ENCODE assay signal across 7 mouse cellular contexts in the genomic region with DNA sequence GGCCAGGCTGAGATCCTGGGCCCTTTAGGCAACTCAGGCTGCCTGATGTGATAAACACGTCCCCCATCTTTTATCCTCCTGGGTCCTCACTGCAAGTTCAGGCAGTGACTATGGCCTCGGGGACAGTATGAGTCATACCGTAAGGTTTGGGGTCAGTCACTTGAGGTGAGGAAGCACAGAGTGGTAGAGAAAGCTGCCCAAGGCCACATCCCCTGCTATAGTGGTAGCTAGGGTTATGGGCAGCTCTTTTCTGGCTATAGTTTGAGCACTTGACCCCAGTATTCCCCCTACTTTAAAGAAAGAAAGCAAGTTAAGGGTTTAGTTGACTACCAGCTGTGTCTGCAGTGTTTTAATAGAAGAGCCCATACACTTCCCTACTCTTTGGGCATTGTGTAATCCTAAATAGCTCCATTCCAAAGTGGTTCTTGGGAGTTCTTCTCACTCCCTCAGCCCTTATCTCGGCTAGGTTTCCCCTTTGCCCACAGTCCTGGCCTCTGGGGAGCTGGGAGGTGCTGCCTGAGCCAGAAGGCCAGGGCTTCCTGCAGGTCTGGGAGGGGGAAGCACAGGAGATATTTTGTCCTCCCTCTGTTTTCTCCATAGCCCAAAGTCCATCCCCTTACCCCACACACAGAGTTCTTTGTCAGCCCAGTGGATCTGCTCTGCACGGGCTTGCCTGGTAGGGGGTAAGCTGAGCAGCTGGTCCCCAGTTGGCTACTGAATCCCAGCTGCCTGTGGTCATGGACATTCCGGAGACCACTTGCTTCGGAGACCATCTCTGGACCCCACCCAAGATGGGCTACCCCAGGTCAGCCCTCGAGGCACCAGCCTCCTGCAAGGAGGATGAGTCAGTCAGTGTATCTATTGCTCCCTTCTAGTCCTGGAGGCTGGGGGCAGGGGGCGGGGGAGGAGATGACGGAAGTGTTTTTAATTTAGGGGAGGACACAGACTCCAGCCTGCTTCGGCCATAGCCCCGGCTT. TPM values are rescaled to one million over a fixed set of nuclear protein-coding genes. Genes with fewer than 3 reads are reported as not detected.
A peak's percentile ranks its signal among the peaks of the same experiment; 100 is the strongest.
DNase-seq lines count a peak whose midpoint lies in the region; ATAC-seq and TF ChIP-seq lines count a peak whose summit lies in the region.

No protein-coding gene starts in this region.

- H3K36me3 ChIP-seq in kidney, embryonic 15.5 days: peaks cover 3% of the 10 kb centered on the region
- peaks cover 3% of the 10 kb centered on the region; the same call in 1 of the 2 replicates for H3K36me3 ChIP-seq in embryonic facial prominence, embryonic 13.5 days
- H3K36me3 ChIP-seq in liver, embryonic 12.5 days: peaks cover 10% of the 10 kb centered on the region

- no peak for ATAC-seq in kidney, embryonic 15.5 days (replicated peaks; ENCODE audit: low FRiP score)
- ATAC-seq in Patski: peak; percentile 28
- ATAC-seq in embryonic facial prominence, embryonic 13.5 days (ENCODE audit: insufficient number of reproducible peaks, insufficient read depth, low FRiP score, low TSS enrichment, low read depth): no peak
- peak; percentile 25; the same call in 1 of the 2 replicates for ATAC-seq in liver, embryonic 12.5 days

- H3K9ac ChIP-seq in kidney, embryonic 15.5 days: no peak overlapping the region
- H3K9ac ChIP-seq in embryonic facial prominence, embryonic 13.5 days: no peak overlapping the region
- H3K9ac ChIP-seq in liver, embryonic 12.5 days: 0 out of 2 replicates have a peak overlapping the region, but pooled peaks have one; percentile 6

- no peak overlapping the region for H3K4me3 ChIP-seq in kidney, embryonic 15.5 days (replicated peaks)
- no peak overlapping the region for H3K4me3 ChIP-seq in embryonic facial prominence, embryonic 13.5 days
- H3K4me3 ChIP-seq in liver, embryonic 12.5 days: no peak overlapping the region

- H3K27ac ChIP-seq in kidney, embryonic 15.5 days: 0 out of 2 replicates have a peak overlapping the region, but pooled peaks have one; percentile 37
- H3K27ac ChIP-seq in embryonic facial prominence, embryonic 13.5 days: peak overlapping the region; percentile 34; the same call in 1 of the 2 replicates
- H3K27ac ChIP-seq in liver, embryonic 12.5 days: peak overlapping the region; percentile 65

- no peaks in the 10 kb centered on the region for H3K27me3 ChIP-seq in kidney, embryonic 15.5 days
- no peaks in the 10 kb centered on the region for H3K27me3 ChIP-seq in Patski
- H3K27me3 ChIP-seq in embryonic facial prominence, embryonic 13.5 days: no peaks in the 10 kb centered on the region
- no peaks in the 10 kb centered on the region for H3K27me3 ChIP-seq in liver, embryonic 12.5 days (replicated peaks)

- H3K9me3 ChIP-seq in kidney, embryonic 15.5 days (replicated peaks): no peaks in the 10 kb centered on the region
- no peaks in the 10 kb centered on the region for H3K9me3 ChIP-seq in embryonic facial prominence, embryonic 13.5 days
- H3K9me3 ChIP-seq in liver, embryonic 12.5 days (replicated peaks): no peaks in the 10 kb centered on the region

- no peak for TF ChIP-seq CTCF in Patski (IDR thresholded peaks at IDR 0.05)

- H3K4me1 ChIP-seq in kidney, embryonic 15.5 days: peaks cover 56% of the 10 kb centered on the region
- H3K4me1 ChIP-seq in embryonic facial prominence, embryonic 13.5 days: peaks cover 38% of the 10 kb centered on the region
- peaks cover 66% of the 10 kb centered on the region for H3K4me1 ChIP-seq in liver, embryonic 12.5 days

- CTCF ChIA-PET in Patski (lab: Charles Lee): interaction anchor here (0.7 to 5.0 kb wide), 5 partner anchors 10 to 42 kb away, joined by 4 to 30 read pairs (median 5); partner anchors contain the start of gene Hexim1

- WGBS in kidney, embryonic 15.5 days: 41% methylated on average over 12 of the region's 12 CpGs
- WGBS in embryonic facial prominence, embryonic 13.5 days: 24% methylated on average over 12 of the region's 12 CpGs
- WGBS in liver, embryonic 12.5 days (ENCODE audit: insufficient replicate concordance): 28% methylated on average over 12 of the region's 12 CpGs

- POLR2A ChIA-PET in Patski (lab: Charles Lee): interaction anchor here (1.0 to 4.5 kb wide), 3 partner anchors 12 to 27 kb away, joined by 4 to 48 read pairs (median 8); partner anchors contain the start of gene Hexim2

- no peak overlapping the region for H3K4me2 ChIP-seq in kidney, embryonic 15.5 days
- no peak overlapping the region for H3K4me2 ChIP-seq in embryonic facial prominence, embryonic 13.5 days
- H3K4me2 ChIP-seq in liver, embryonic 12.5 days: peak overlapping the region; percentile 23; the same call in 1 of the 2 replicates

- in situ Hi-C loops in Patski (cut with MboI; ENCODE audit: low pct_unique_long_range_greater_than_20kb): no loop called here

- DNase-seq in kidney, adult 18-20 months: no peak
- DNase-seq in Patski (ENCODE audit: low read depth, low spot score): no peak
- no peak for DNase-seq in urinary bladder, adult 2 months (ENCODE audit: low spot score)
- no peak for DNase-seq in testis, postnatal 14 days (ENCODE audit: low spot score)

RNA-seq across cellular contexts. Expression of gene Hexim2, which starts 12.4 kb away (rescaled TPM):
- polyA plus RNA-seq in kidney, embryonic 15.5 days (2015; fragmentation: Nextera tagmentation; extraction: Ambion mirVana): 9.2 and 10.7 TPM in 2 replicates
- 20.6 TPM for polyA plus RNA-seq in Patski (2021)
- 15.0 and 16.2 TPM in 2 replicates for polyA plus RNA-seq in embryonic facial prominence, embryonic 13.5 days (2015; fragmentation: Nextera tagmentation; extraction: Ambion mirVana)
- 9.5 and 10.0 TPM in 2 replicates for polyA plus RNA-seq in liver, embryonic 12.5 days (2016; fragmentation: Nextera tagmentation; extraction: Ambion mirVana)
- 4.1 and 4.5 TPM in 2 replicates for polyA plus RNA-seq in urinary bladder, adult 2 months (2012; rRNA removed)

RNA-seq across cellular contexts. Expression of gene Fmnl1, which starts 26.3 kb away (rescaled TPM):
- 2.2 and 3.8 TPM in 2 replicates for polyA plus RNA-seq in kidney, embryonic 15.5 days (2015; fragmentation: Nextera tagmentation; extraction: Ambion mirVana)
- polyA plus RNA-seq in Patski (2021): 22.4 TPM
- polyA plus RNA-seq in embryonic facial prominence, embryonic 13.5 days (2015; fragmentation: Nextera tagmentation; extraction: Ambion mirVana): 1.7 and 2.4 TPM in 2 replicates
- polyA plus RNA-seq in liver, embryonic 12.5 days (2016; fragmentation: Nextera tagmentation; extraction: Ambion mirVana): 5.2 and 5.7 TPM in 2 replicates
- 6.4 and 6.6 TPM in 2 replicates for polyA plus RNA-seq in urinary bladder, adult 2 months (2012; rRNA removed)

RNA-seq across cellular contexts. Expression of gene Hexim1, which starts 28.6 kb away (rescaled TPM):
- 5.0 and 5.5 TPM in 2 replicates for polyA plus RNA-seq in kidney, embryonic 15.5 days (2015; fragmentation: Nextera tagmentation; extraction: Ambion mirVana)
- polyA plus RNA-seq in Patski (2021): 47.5 TPM
- 5.2 and 6.9 TPM in 2 replicates for polyA plus RNA-seq in embryonic facial prominence, embryonic 13.5 days (2015; fragmentation: Nextera tagmentation; extraction: Ambion mirVana)
- polyA plus RNA-seq in liver, embryonic 12.5 days (2016; fragmentation: Nextera tagmentation; extraction: Ambion mirVana): 2.4 and 3.0 TPM in 2 replicates
- 28.4 and 29.3 TPM in 2 replicates for polyA plus RNA-seq in urinary bladder, adult 2 months (2012; rRNA removed)

RNA-seq across cellular contexts. Expression of gene Acbd4, which starts 43.1 kb away (rescaled TPM):
- polyA plus RNA-seq in kidney, embryonic 15.5 days (2015; fragmentation: Nextera tagmentation; extraction: Ambion mirVana): 19.4 and 25.3 TPM in 2 replicates
- 100 TPM for polyA plus RNA-seq in Patski (2021)
- polyA plus RNA-seq in embryonic facial prominence, embryonic 13.5 days (2015; fragmentation: Nextera tagmentation; extraction: Ambion mirVana): 16.6 and 17.4 TPM in 2 replicates
- 40.6 and 46.1 TPM in 2 replicates for polyA plus RNA-seq in liver, embryonic 12.5 days (2016; fragmentation: Nextera tagmentation; extraction: Ambion mirVana)
- 59.4 and 76.0 TPM in 2 replicates for polyA plus RNA-seq in urinary bladder, adult 2 months (2012; rRNA removed)

RNA-seq across cellular contexts. Expression of gene Plcd3, which starts 43.1 kb away (rescaled TPM):
- 6.2 and 6.4 TPM in 2 replicates for polyA plus RNA-seq in kidney, embryonic 15.5 days (2015; fragmentation: Nextera tagmentation; extraction: Ambion mirVana)
- 56.1 TPM for polyA plus RNA-seq in Patski (2021)
- 5.3 and 7.2 TPM in 2 replicates for polyA plus RNA-seq in embryonic facial prominence, embryonic 13.5 days (2015; fragmentation: Nextera tagmentation; extraction: Ambion mirVana)
- 0.74 and 0.79 TPM in 2 replicates for polyA plus RNA-seq in liver, embryonic 12.5 days (2016; fragmentation: Nextera tagmentation; extraction: Ambion mirVana)
- polyA plus RNA-seq in urinary bladder, adult 2 months (2012; rRNA removed): 30.9 and 36.8 TPM in 2 replicates

Comparison
In these comparisons a context has a peak if more than half of its experiments do, and no peak if none do; other contexts are left out.
1. ATAC-seq: peak in Patski (single experiment) and liver, embryonic 12.5 days (single experiment); none in kidney, embryonic 15.5 days (single experiment) and embryonic facial prominence, embryonic 13.5 days (single experiment).
2. Peak in every context shown above with its lines, with median percentiles within 50 percentile points of each other: H3K27ac ChIP-seq.